Comparison of ENCODE assay signal across 9 mouse cellular contexts in genomic region chr2:130450434-130450796, GRCm38 (mm10). TPM values are rescaled to one million over a fixed set of nuclear protein-coding genes. Genes with fewer than 3 reads are reported as not detected.
DNase-seq lines count a peak whose midpoint lies in the region; ATAC-seq and TF ChIP-seq lines count a peak whose summit lies in the region.
"Had no signal": no experiment of that assay in that cellular context is flagged by ENCODE, and none has a peak within 500 bp of the region (broad histone marks: within the 10 kb centered on the region; RNA-seq: fewer than 3 reads in every experiment).

No protein-coding gene starts in this region.

- peak; percentile 52 for DNase-seq in 3T3-L1 (ENCODE audit: low read depth, low spot score)
- peak; percentile 82 for DNase-seq in kidney, postnatal 10 days
- DNase-seq in liver, embryonic 13.5 days = peak; percentile 73
- peak; percentile 80 for DNase-seq in testis, postnatal 10 days (ENCODE audit: low spot score)

- H3K27me3 ChIP-seq in heart, embryonic 14.5 days (ENCODE audit: control insufficient read depth, insufficient read depth, low read length) = 0 out of 2 replicates have a peak, but pooled peaks cover 11% of the 10 kb centered on the region
- peaks cover 10% of the 10 kb centered on the region for H3K27me3 ChIP-seq in liver, embryonic 13.5 days
- H3K27me3 ChIP-seq in myocyte (ENCODE audit: control insufficient read depth, insufficient read depth, insufficient read length) = no peaks in the 10 kb centered on the region

- peaks cover 12% of the 10 kb centered on the region for H3K4me1 ChIP-seq in embryonic fibroblast, embryonic 13.5 days (ENCODE audit: control insufficient read depth, insufficient read depth, low read length)
- H3K4me1 ChIP-seq in heart, embryonic 14.5 days (ENCODE audit: control insufficient read depth in 2 of 2, insufficient read depth in 2 of 2, low read length in 2 of 2) = peaks cover 10 to 34% of the 10 kb centered on the region in 2 experiments
- peaks cover 53% of the 10 kb centered on the region for H3K4me1 ChIP-seq in liver, embryonic 13.5 days (replicated peaks)

- WGBS in heart, embryonic 14.5 days = under 1% methylated on average over 38 of the region's 47 CpGs
- WGBS in liver, embryonic 13.5 days (ENCODE audit: insufficient replicate concordance) = under 1% methylated on average over 47 of the region's 47 CpGs

- TF ChIP-seq CTCF in embryonic fibroblast, embryonic 13.5 days (IDR thresholded peaks at IDR 0.05; ENCODE audit: borderline replicate concordance, insufficient read depth, low read length) = no peak

- peak overlapping the region; percentile 74 for H3ac ChIP-seq in myocyte (ENCODE audit: control insufficient read depth, insufficient read length)

- H3K79me2 ChIP-seq in myocyte (ENCODE audit: control insufficient read depth, insufficient read depth) = peaks cover 50% of the 10 kb centered on the region

- ATAC-seq in activated CD4-positive, CD25-positive, alpha-beta regulatory T cell, adult 4 months = peak; percentile 67
- peak; percentile 83 for ATAC-seq in heart, embryonic 14.5 days (ENCODE audit: insufficient number of reproducible peaks, insufficient read depth, low FRiP score, low read depth)
- ATAC-seq in liver, embryonic 13.5 days (ENCODE audit: low read depth) = peak; percentile 93

- peak overlapping the region; percentile 63 for H3K27ac ChIP-seq in embryonic fibroblast, embryonic 13.5 days (ENCODE audit: insufficient read depth, low read length)
- H3K27ac ChIP-seq in heart, embryonic 14.5 days (replicated peaks in 1 of 2; ENCODE audit: control insufficient read depth in 1 of 2, insufficient read depth in 1 of 2, low read depth in 2 of 2, low read length in 2 of 2) = peak overlapping the region; percentile 65 to 83; a peak in 3 of 4 replicates
- peak overlapping the region; percentile 84 for H3K27ac ChIP-seq in liver, embryonic 13.5 days

- H3K4me3 ChIP-seq in embryonic fibroblast, embryonic 13.5 days (ENCODE audit: insufficient read depth, low read length) = peak overlapping the region; percentile 73
- peak overlapping the region; percentile 82 to 95 for H3K4me3 ChIP-seq in heart, embryonic 14.5 days (ENCODE audit: control insufficient read depth in 1 of 2, insufficient read depth in 1 of 2, low read depth in 1 of 2, low read length in 2 of 2)
- H3K4me3 ChIP-seq in liver, embryonic 13.5 days (replicated peaks) = peak overlapping the region; percentile 88
- peak overlapping the region; percentile 60 for H3K4me3 ChIP-seq in myocyte

- H3K36me3 ChIP-seq in heart, embryonic 14.5 days (ENCODE audit: control insufficient read depth, insufficient read depth, low read length) = no peaks in the 10 kb centered on the region
- H3K36me3 ChIP-seq in liver, embryonic 13.5 days = no peaks in the 10 kb centered on the region
- H3K36me3 ChIP-seq in myocyte (ENCODE audit: control insufficient read depth, insufficient read depth) = no peaks in the 10 kb centered on the region

- H3K4me2 ChIP-seq in heart, embryonic 14.5 days (ENCODE audit: low read length) = peak overlapping the region; percentile 93
- H3K4me2 ChIP-seq in liver, embryonic 13.5 days = peak overlapping the region; percentile 94
- peak overlapping the region; percentile 78 for H3K4me2 ChIP-seq in myocyte (ENCODE audit: low read depth)

- H3K9ac ChIP-seq in heart, embryonic 14.5 days (ENCODE audit: low read length) = peak overlapping the region; percentile 89
- peak overlapping the region; percentile 91 for H3K9ac ChIP-seq in liver, embryonic 13.5 days

- no peaks in the 10 kb centered on the region for H3K9me3 ChIP-seq in heart, embryonic 14.5 days (ENCODE audit: control insufficient read depth, low read length)
- H3K9me3 ChIP-seq in liver, embryonic 13.5 days (replicated peaks) = no peaks in the 10 kb centered on the region

- no peak; the same call in 1 of the 2 replicates for TF ChIP-seq POLR2A in embryonic fibroblast, embryonic 13.5 days (IDR thresholded peaks at IDR 0.05; ENCODE audit: low read depth, low read length)
- no peak for TF ChIP-seq POLR2A in myocyte (IDR thresholded peaks at IDR 0.05; ENCODE audit: insufficient read length, low read depth)

TF ChIP-seq in myocyte, 11 proteins besides CTCF, POLR2A, EP300 and RAD21:
- TF ChIP-seq MYOD1 (IDR thresholded peaks at IDR 0.05; ENCODE audit: control insufficient read depth in 1 of 3, insufficient read length in 2 of 3, low read depth in 2 of 3) (no peak), POLR2AphosphoS2 (IDR thresholded peaks at IDR 0.05; ENCODE audit: insufficient read length, low read depth) (no peak), E2F4 (IDR thresholded peaks at IDR 0.05; ENCODE audit: insufficient read depth) (no peak), SRF (IDR thresholded peaks at IDR 0.05; ENCODE audit: control insufficient read depth, insufficient read length, low read depth) (no peak), MAX (IDR thresholded peaks at IDR 0.05; ENCODE audit: low read depth) (no peak), REST (IDR thresholded peaks at IDR 0.05; ENCODE audit: insufficient read depth, insufficient read length) (no peak), MYOG (IDR thresholded peaks at IDR 0.05; ENCODE audit: control insufficient read depth in 1 of 3, insufficient read depth in 1 of 3, insufficient read length in 2 of 3, low read depth in 2 of 3) (no peak), TCF12 (IDR thresholded peaks at IDR 0.05; ENCODE audit: insufficient read depth, poor library complexity, severe bottlenecking) (no peak), CEBPB (IDR thresholded peaks at IDR 0.05; ENCODE audit: insufficient read depth, poor library complexity, severe bottlenecking) (no peak), TCF3 (IDR thresholded peaks at IDR 0.05; ENCODE audit: insufficient read length, low read depth) (no peak), USF1 (IDR thresholded peaks at IDR 0.05; ENCODE audit: low read depth) (no peak)

RNA-seq across cellular contexts. Expression of gene Ptpra, which starts 0.3 kb away (rescaled TPM):
- 10 to 100 TPM; 58.1 to 69.6 TPM for polyA plus RNA-seq in activated CD4-positive, CD25-positive, alpha-beta regulatory T cell, adult 4 months (2017; shearing (Covaris generic))
- polyA plus RNA-seq in embryonic fibroblast, embryonic 13.5 days (2011; ENCODE audit: insufficient read length, low read depth, missing spikeins) = 116 and 121 TPM in 2 replicates
- 87.2 and 88.5 TPM in 2 replicates for polyA plus RNA-seq in heart, embryonic 14.5 days (2014; fragmentation: Nextera tagmentation; extraction: Ambion mirVana)
- 29.9 and 34.8 TPM in 2 replicates for polyA plus RNA-seq in liver, embryonic 13.5 days (2015; fragmentation: Nextera tagmentation; extraction: Ambion mirVana)
- 57.9 TPM for polyA plus RNA-seq in myocyte (2012; fragmentation: generic; extraction: Trizol)

RNA-seq across cellular contexts. Expression of gene Pced1a, which starts 25.9 kb away (rescaled TPM):
- polyA plus RNA-seq in activated CD4-positive, CD25-positive, alpha-beta regulatory T cell, adult 4 months (2017; shearing (Covaris generic)) = 10 to 100 TPM; 11.6 to 18.4 TPM
- 15.8 and 18.7 TPM in 2 replicates for polyA plus RNA-seq in embryonic fibroblast, embryonic 13.5 days (2011; ENCODE audit: insufficient read length, low read depth, missing spikeins)
- 5.2 and 6.7 TPM in 2 replicates for polyA plus RNA-seq in heart, embryonic 14.5 days (2014; fragmentation: Nextera tagmentation; extraction: Ambion mirVana)
- polyA plus RNA-seq in liver, embryonic 13.5 days (2015; fragmentation: Nextera tagmentation; extraction: Ambion mirVana) = 3.5 and 3.8 TPM in 2 replicates
- 10.9 TPM for polyA plus RNA-seq in myocyte (2012; fragmentation: generic; extraction: Trizol)

RNA-seq across cellular contexts. Expression of gene Vps16, which starts 26.3 kb away (rescaled TPM):
- 100 to 1,000 TPM; 132 to 174 TPM for polyA plus RNA-seq in activated CD4-positive, CD25-positive, alpha-beta regulatory T cell, adult 4 months (2017; shearing (Covaris generic))
- polyA plus RNA-seq in embryonic fibroblast, embryonic 13.5 days (2011; ENCODE audit: insufficient read length, low read depth, missing spikeins) = 84.9 and 90.1 TPM in 2 replicates
- polyA plus RNA-seq in heart, embryonic 14.5 days (2014; fragmentation: Nextera tagmentation; extraction: Ambion mirVana) = 40.4 and 43.8 TPM in 2 replicates
- 46.0 and 47.3 TPM in 2 replicates for polyA plus RNA-seq in liver, embryonic 13.5 days (2015; fragmentation: Nextera tagmentation; extraction: Ambion mirVana)
- 43.6 TPM for polyA plus RNA-seq in myocyte (2012; fragmentation: generic; extraction: Trizol)

RNA-seq across cellular contexts. Expression of gene Tmem239, which starts 44.1 kb away (rescaled TPM):
- not detected for polyA plus RNA-seq in activated CD4-positive, CD25-positive, alpha-beta regulatory T cell, adult 4 months (2017; shearing (Covaris generic))
- polyA plus RNA-seq in embryonic fibroblast, embryonic 13.5 days (2011; ENCODE audit: insufficient read length, low read depth, missing spikeins) = not detected in 2 replicates
- polyA plus RNA-seq in heart, embryonic 14.5 days (2014; fragmentation: Nextera tagmentation; extraction: Ambion mirVana) = not detected in 2 replicates
- not detected in 2 replicates for polyA plus RNA-seq in liver, embryonic 13.5 days (2015; fragmentation: Nextera tagmentation; extraction: Ambion mirVana)
- polyA plus RNA-seq in myocyte (2012; fragmentation: generic; extraction: Trizol) = not detected
- polyA plus RNA-seq: brain, embryonic 14.5 days had no signal

RNA-seq across cellular contexts. Expression of gene 1700020A23Rik, which starts 45.4 kb away (rescaled TPM):
- not detected for polyA plus RNA-seq in activated CD4-positive, CD25-positive, alpha-beta regulatory T cell, adult 4 months (2017; shearing (Covaris generic))
- not detected in 2 replicates for polyA plus RNA-seq in embryonic fibroblast, embryonic 13.5 days (2011; ENCODE audit: insufficient read length, low read depth, missing spikeins)
- polyA plus RNA-seq in heart, embryonic 14.5 days (2014; fragmentation: Nextera tagmentation; extraction: Ambion mirVana) = not detected in 2 replicates
- not detected in 2 replicates for polyA plus RNA-seq in liver, embryonic 13.5 days (2015; fragmentation: Nextera tagmentation; extraction: Ambion mirVana)
- not detected for polyA plus RNA-seq in myocyte (2012; fragmentation: generic; extraction: Trizol)
- polyA plus RNA-seq: brain, embryonic 14.5 days had no signal

Comparison
In these comparisons a context has a peak if more than half of its experiments do, and no peak if none do; other contexts are left out.
1. Peak in every context shown above with its lines: DNase-seq, ATAC-seq, H3K4me3 ChIP-seq and H3K27ac ChIP-seq.